Mouse (Mus musculus): Measurements from ENCODE around the gene Otud5. TPM values are rescaled to one million over a fixed set of nuclear protein-coding genes. Genes with fewer than 3 reads are reported as not detected.
"Not testable (repeated sequence)": the region's sequence is repeated elsewhere in the genome, so short reads cannot be mapped to it uniquely, and the experiment has no call there.

Otud5 gene
- polyA plus RNA-seq, 1 experiment from 2014 or later: 41.8 TPM

DNA sequence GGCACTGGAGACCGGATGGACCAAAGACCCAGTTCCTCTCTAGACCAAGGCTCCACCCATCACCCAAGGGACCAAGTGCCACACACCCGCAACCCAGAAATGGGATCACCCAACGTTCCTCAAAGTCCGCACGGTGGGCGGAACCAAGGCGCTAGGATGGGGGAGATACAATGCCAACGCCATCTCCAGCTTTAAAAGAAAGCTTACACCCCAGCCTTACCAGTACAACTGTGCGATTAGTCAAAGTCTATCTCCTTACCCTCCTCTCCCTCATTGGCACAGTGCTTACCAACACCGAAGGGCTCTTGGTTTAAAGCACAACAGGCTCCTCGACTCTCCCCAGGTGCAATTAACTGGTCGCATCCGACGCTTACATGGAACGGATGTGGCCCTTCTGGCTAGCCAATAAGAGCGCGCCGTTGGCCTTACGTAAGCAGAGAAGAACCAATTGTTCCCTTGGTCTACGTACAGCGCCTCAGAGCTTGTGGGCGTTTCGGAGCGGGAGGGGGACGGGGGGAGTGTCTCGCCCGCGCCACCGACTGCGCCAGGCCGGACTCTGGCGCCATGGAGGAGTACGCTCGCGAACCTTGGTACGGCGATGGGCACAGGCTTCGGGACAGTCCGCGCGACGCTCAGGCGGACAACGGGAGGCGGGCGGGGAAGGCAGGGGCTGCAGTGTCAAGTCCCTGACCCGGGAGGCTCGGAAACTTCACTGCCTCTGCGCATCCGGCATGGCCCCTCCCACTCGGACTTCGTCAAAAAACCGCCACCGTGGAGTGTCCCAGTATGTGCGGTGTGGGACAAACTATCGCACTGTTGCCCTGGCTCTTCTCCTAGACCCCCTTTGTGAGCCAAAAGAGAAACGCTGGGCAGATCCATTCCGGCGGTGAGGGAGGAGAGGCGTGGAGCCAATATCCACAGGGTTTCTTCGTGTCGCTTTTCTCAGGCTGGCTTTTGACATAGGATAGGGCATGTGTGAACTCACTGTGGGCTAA is 58.0 kb downstream of the Otud5 start, which contains the start of the genes Pqbp1 and Timm17b:
Gene Pqbp1 (minus strand): TSS at position 390 of the 995 bp plus-strand sequence.
Gene Timm17b (plus strand): TSS at position 478 of the 995 bp plus-strand sequence.
- Histone ChIP-seq H3K9me3 (replicated peaks; ENCODE audit: control insufficient read depth, low read length, poor library complexity, severe bottlenecking) (no peaks in the 10 kb centered on the region), H3K4me1 (ENCODE audit: control insufficient read depth, insufficient read depth, low read length) (peaks cover 11% of the 10 kb centered on the region), H3K36me3 (ENCODE audit: control insufficient read depth, insufficient read depth, low read length) (peaks cover 4% of the 10 kb centered on the region), H3K27me3 (ENCODE audit: control insufficient read depth, insufficient read depth, low read depth, low read length) (no peaks in the 10 kb centered on the region), H3K4me2 (ENCODE audit: low read length) (peak within 1 kb of the TSS; percentile 60), H3K9ac (ENCODE audit: low read depth, low read length) (peak within 1 kb of the TSS; percentile 76), H3K4me3 (ENCODE audit: low read depth, low read length) (peak within 1 kb of the TSS; percentile 54), H3K27ac (ENCODE audit: low read length) (peak within 1 kb of the TSS; percentile 89)
- peak; percentile 98 for ATAC-seq
- 15% methylated on average over 62 of the region's 62 CpGs for WGBS

DNA sequence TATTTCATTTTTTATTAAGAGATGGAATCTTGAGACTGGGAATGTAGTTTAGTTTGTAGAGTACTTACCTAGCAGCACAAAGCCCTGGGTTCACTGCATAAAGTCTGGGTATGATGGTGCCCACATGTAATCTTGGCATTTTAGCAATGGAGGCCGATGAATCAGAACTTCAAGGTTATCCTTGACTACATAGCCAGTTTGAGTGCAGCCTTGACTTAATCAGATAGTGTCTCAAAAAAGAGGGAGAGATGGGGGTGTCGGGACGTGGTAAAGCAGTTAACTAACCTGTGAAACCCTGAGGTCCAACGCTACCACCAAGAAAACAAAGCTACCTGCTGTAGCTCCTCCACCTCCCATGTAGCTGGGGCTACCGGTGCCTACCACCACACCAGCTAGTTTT is 63.3 kb downstream of the Otud5 start:
- Histone ChIP-seq H3K27ac (ENCODE audit: low read length) (no peak overlapping the region), H3K4me3 (ENCODE audit: low read depth, low read length) (no peak overlapping the region), H3K9ac (ENCODE audit: low read depth, low read length) (no peak overlapping the region), H3K4me2 (ENCODE audit: low read length) (no peak overlapping the region), H3K4me1 (ENCODE audit: control insufficient read depth, insufficient read depth, low read length) (peaks cover 3% of the 10 kb centered on the region; the same call in 1 of the 2 replicates), H3K9me3 (replicated peaks; ENCODE audit: control insufficient read depth, low read length, poor library complexity, severe bottlenecking) (no peaks in the 10 kb centered on the region), H3K27me3 (ENCODE audit: control insufficient read depth, insufficient read depth, low read depth, low read length) (no peaks in the 10 kb centered on the region), H3K36me3 (ENCODE audit: control insufficient read depth, insufficient read depth, low read length) (no peaks in the 10 kb centered on the region)
- no peak for ATAC-seq
- 92% methylated on average over 5 of the region's 5 CpGs for WGBS

GRCm38 (mm10) chrX:7907735-7908134 is 66.6 kb downstream of the Otud5 start, which contains the start of gene Gm10491:
Gene Gm10491, minus strand, starts transcription at chrX:7907835.
- Histone ChIP-seq H3K27ac (ENCODE audit: low read length) (no peak within 1 kb of the TSS), H3K27me3 (ENCODE audit: control insufficient read depth, insufficient read depth, low read depth, low read length) (no peaks in the 10 kb centered on the region), H3K36me3 (ENCODE audit: control insufficient read depth, insufficient read depth, low read length) (no peaks in the 10 kb centered on the region), H3K9me3 (replicated peaks; ENCODE audit: control insufficient read depth, low read length, poor library complexity, severe bottlenecking) (no peaks in the 10 kb centered on the region), H3K4me3 (ENCODE audit: low read depth, low read length) (no peak within 1 kb of the TSS), H3K4me2 (ENCODE audit: low read length) (no peak within 1 kb of the TSS), H3K4me1 (ENCODE audit: control insufficient read depth, insufficient read depth, low read length) (no peaks in the 10 kb centered on the region), H3K9ac (ENCODE audit: low read depth, low read length) (no peak within 1 kb of the TSS)
- 84% methylated on average over 5 of the region's 5 CpGs for WGBS
- no peak for ATAC-seq

GRCm38 (mm10) chrX:7909242-7909641 is 68.1 kb downstream of the Otud5 start, which contains the start of gene Gm10490:
Gene Gm10490, plus strand, starts transcription at chrX:7909542.
- H3K27ac ChIP-seq (ENCODE audit: low read length); H3K9me3 ChIP-seq (replicated peaks; ENCODE audit: control insufficient read depth, low read length, poor library complexity, severe bottlenecking); ATAC-seq; H3K4me2 ChIP-seq (ENCODE audit: low read length); H3K4me3 ChIP-seq (ENCODE audit: low read depth, low read length); H3K36me3 ChIP-seq (ENCODE audit: control insufficient read depth, insufficient read depth, low read length); H3K4me1 ChIP-seq (ENCODE audit: control insufficient read depth, insufficient read depth, low read length); H3K27me3 ChIP-seq (ENCODE audit: control insufficient read depth, insufficient read depth, low read depth, low read length); H3K9ac ChIP-seq (ENCODE audit: low read depth, low read length): not testable (repeated sequence)
- 92% methylated on average over 4 of the region's 4 CpGs for WGBS

DNA sequence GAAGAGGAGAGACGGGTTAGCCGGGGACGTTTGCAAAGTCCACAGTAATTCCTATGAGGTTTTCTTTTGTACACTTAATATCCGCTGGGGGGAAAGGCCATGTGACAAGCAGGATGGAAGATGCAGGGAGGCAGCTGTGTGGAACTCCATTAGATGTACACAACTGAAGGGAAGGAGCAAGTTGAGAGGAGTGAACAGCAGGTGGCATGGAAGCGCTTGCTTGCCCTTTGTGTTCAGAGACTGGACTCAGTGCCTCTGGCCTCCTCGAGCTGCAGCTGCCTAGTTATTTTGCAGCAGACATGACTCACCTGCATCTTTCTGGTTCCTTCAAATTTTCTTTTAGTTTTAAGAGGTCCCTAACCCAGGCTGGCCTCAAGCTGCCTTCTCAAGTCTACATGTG is 69.3 kb downstream of the Otud5 start:
- no peaks in the 10 kb centered on the region for H3K4me1 ChIP-seq (ENCODE audit: control insufficient read depth, insufficient read depth, low read length)
- ATAC-seq: no peak
- H3K4me2 ChIP-seq (ENCODE audit: low read length): no peak overlapping the region
- no peak overlapping the region for H3K9ac ChIP-seq (ENCODE audit: low read depth, low read length)
- no peaks in the 10 kb centered on the region for H3K27me3 ChIP-seq (ENCODE audit: control insufficient read depth, insufficient read depth, low read depth, low read length)
- H3K9me3 ChIP-seq (replicated peaks; ENCODE audit: control insufficient read depth, low read length, poor library complexity, severe bottlenecking): no peaks in the 10 kb centered on the region
- H3K4me3 ChIP-seq (ENCODE audit: low read depth, low read length): no peak overlapping the region
- H3K27ac ChIP-seq (ENCODE audit: low read length): no peak overlapping the region
- no peaks in the 10 kb centered on the region for H3K36me3 ChIP-seq (ENCODE audit: control insufficient read depth, insufficient read depth, low read length)
- WGBS: 42% methylated on average over 6 of the region's 6 CpGs

DNA sequence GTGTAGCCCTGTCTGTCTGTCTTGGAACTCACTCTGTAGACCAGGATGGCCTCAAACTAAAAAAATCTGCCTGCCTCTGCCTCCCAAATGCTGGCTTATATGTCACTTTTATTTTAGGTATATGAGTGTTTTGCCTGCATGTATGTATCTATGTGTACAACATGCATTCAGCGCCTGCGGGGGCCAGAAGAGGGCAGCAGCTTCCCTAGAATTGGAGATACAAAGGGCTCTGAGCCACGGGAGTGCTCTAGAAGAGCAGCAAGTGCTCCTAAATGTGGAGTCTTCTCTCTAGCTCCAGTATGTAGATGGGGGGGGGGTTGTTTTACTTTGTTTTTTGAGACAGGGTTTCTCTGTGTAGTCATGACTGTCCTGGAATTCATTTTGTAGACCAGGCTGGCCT is 74.5 kb downstream of the Otud5 start:
- ATAC-seq; H3K27me3 ChIP-seq (ENCODE audit: control insufficient read depth, insufficient read depth, low read depth, low read length); H3K4me3 ChIP-seq (ENCODE audit: low read depth, low read length); H3K4me1 ChIP-seq (ENCODE audit: control insufficient read depth, insufficient read depth, low read length); H3K9ac ChIP-seq (ENCODE audit: low read depth, low read length); H3K4me2 ChIP-seq (ENCODE audit: low read length); H3K9me3 ChIP-seq (replicated peaks; ENCODE audit: control insufficient read depth, low read length, poor library complexity, severe bottlenecking); H3K36me3 ChIP-seq (ENCODE audit: control insufficient read depth, insufficient read depth, low read length); H3K27ac ChIP-seq (ENCODE audit: low read length): not testable (repeated sequence)
- WGBS: 34% methylated on average over 3 of the region's 3 CpGs

DNA sequence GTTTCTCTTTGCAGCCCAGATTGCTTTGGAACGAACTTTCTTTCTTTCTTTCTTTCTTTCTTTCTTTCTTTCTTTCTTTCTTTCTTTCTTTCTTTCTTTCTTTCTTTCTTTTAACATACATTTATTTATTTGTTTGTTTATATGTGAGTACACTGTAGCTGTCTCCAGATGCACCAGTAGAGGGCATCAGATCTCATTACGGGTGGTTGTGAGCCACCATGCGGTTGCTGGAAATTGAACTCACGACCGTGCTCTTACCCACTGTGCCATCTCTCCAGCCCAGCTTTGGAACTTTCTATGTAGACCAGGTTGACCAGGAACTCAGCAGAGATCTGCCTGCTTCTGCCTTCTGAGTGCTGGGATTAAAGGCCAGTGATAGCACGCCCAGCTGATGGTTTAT is 76.8 kb downstream of the Otud5 start:
- H3K9ac ChIP-seq (ENCODE audit: low read depth, low read length); H3K4me3 ChIP-seq (ENCODE audit: low read depth, low read length); H3K36me3 ChIP-seq (ENCODE audit: control insufficient read depth, insufficient read depth, low read length); ATAC-seq; H3K27me3 ChIP-seq (ENCODE audit: control insufficient read depth, insufficient read depth, low read depth, low read length); H3K4me1 ChIP-seq (ENCODE audit: control insufficient read depth, insufficient read depth, low read length); H3K4me2 ChIP-seq (ENCODE audit: low read length); H3K9me3 ChIP-seq (replicated peaks; ENCODE audit: control insufficient read depth, low read length, poor library complexity, severe bottlenecking); H3K27ac ChIP-seq (ENCODE audit: low read length): not testable (repeated sequence)
- WGBS: 73% methylated on average over 6 of the region's 6 CpGs

DNA sequence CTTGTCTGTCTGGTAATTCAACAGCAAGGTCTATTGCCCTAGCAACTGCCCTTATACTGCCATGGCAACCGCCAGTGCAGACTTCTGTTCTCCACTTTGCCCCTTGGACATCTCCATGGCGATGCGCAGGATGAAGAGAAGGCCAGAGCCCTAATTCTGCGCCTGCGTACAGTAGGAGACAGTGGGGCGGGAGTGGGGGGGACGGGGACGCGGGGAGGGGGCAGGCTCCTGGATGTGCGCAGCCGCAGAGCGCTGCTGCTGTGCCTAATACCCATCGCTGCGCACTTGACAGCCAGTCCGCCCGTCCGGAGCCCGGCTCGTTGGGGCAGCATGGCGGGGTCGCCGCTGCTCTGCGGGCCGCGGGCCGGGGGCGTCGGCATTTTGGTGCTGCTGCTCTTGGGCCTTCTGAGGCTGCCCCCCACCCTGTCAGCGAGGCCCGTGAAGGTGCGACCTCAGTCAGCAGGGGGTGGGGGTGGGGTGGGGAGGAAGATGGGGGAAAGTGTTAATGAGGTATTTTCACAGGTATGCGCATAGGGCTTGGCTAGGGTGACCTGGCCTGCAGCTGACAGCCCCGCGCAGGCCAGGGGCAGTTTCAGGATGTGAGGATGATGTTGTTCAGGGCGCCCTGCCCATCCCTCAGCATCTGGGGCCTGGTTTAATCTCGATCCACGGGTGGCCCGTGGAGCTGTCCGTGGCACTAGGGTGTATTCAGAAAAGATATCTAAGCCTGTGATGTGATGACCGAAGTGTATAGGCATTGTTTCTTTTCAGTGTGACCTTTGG is 78.6 kb downstream of the Otud5 start, which contains the start of gene Pcsk1n:
Gene Pcsk1n (plus strand): TSS at position 222 of the 783 bp plus-strand sequence.
- Histone ChIP-seq H3K9ac (ENCODE audit: low read depth, low read length) (peak within 1 kb of the TSS; percentile 73), H3K36me3 (ENCODE audit: control insufficient read depth, insufficient read depth, low read length) (peaks cover 4% of the 10 kb centered on the region), H3K27me3 (ENCODE audit: control insufficient read depth, insufficient read depth, low read depth, low read length) (no peaks in the 10 kb centered on the region), H3K4me1 (ENCODE audit: control insufficient read depth, insufficient read depth, low read length) (peaks cover 8% of the 10 kb centered on the region; the same call in 1 of the 2 replicates), H3K4me3 (ENCODE audit: low read depth, low read length) (peak within 1 kb of the TSS; percentile 54), H3K27ac (ENCODE audit: low read length) (peak within 1 kb of the TSS; percentile 85), H3K4me2 (ENCODE audit: low read length) (peak within 1 kb of the TSS; percentile 67), H3K9me3 (replicated peaks; ENCODE audit: control insufficient read depth, low read length, poor library complexity, severe bottlenecking) (no peaks in the 10 kb centered on the region)
- ATAC-seq: peak; percentile 92
- WGBS: 15% methylated on average over 39 of the region's 40 CpGs
